Mouse (Mus musculus) embryonic facial prominence, embryonic 15.5 days (tissue): ENCODE data around the gene Mb. TPM values are rescaled to one million over a fixed set of nuclear protein-coding genes. Genes with fewer than 3 reads are reported as not detected.

Source experiments
- ATAC-seq: fragments of 200-750 bp; cut with Nextera tagmentation; 2 replicates; pipeline ENCODE4 v1.8.0; 2017; ENCODE audit warnings: low read depth, moderate TSS enrichment; ENCODE audit not compliant: insufficient number of reproducible peaks, low FRiP score, low TSS enrichment
- H3K27ac ChIP-seq: fragments of 300-500 bp; sonication (generic); replicated peaks from 2 replicates; pipeline ENCODE4 v1.5.1; 2015; ENCODE audit warnings: mild to moderate bottlenecking, inconsistent platforms
- H3K27me3 ChIP-seq: fragments of 300-500 bp; sonication (generic); 2 replicates; pipeline ENCODE4 v1.6.1; 2015; ENCODE audit warnings: inconsistent platforms
- H3K36me3 ChIP-seq: fragments of 300-500 bp; sonication (generic); 2 replicates; pipeline ENCODE4 v1.6.1; 2015; ENCODE audit warnings: mild to moderate bottlenecking, inconsistent platforms
- H3K4me1 ChIP-seq: fragments of 300-500 bp; sonication (generic); 2 replicates; pipeline ENCODE4 v1.6.1; 2015; ENCODE audit warnings: inconsistent platforms
- H3K4me2 ChIP-seq: fragments of 300-500 bp; sonication (generic); replicated peaks from 2 replicates; pipeline ENCODE4 v1.6.1; 2015; ENCODE audit warnings: mild to moderate bottlenecking, inconsistent platforms
- H3K4me3 ChIP-seq: fragments of 300-500 bp; sonication (generic); replicated peaks from 2 replicates; pipeline ENCODE4 v1.5.1; 2015; ENCODE audit warnings: mild to moderate bottlenecking, inconsistent platforms
- H3K9ac ChIP-seq: fragments of 300-500 bp; sonication (generic); 2 replicates; pipeline ENCODE4 v1.6.1; 2015; ENCODE audit warnings: inconsistent platforms
- H3K9me3 ChIP-seq: fragments of 300-500 bp; sonication (generic); replicated peaks from 2 replicates; pipeline ENCODE4 v1.6.1; 2016; ENCODE audit warnings: inconsistent platforms
- WGBS: fragments of 180-500 bp; shearing (Covaris S2); methylation state at CpG from one replicate; pipeline ENCODE4 v1.1.7; 2015; 5-methylcytosine and 5-hydroxymethylcytosine counted together
- polyA plus RNA-seq: library from polyadenylated mRNA; unstranded; fragments of >200 nt; fragmentation: Nextera tagmentation; extraction: Ambion mirVana; gene quantifications from 2 replicates; pipeline ENCODE4 v1.2.1, GENCODE M21; 2015

Gene Mb
- polyA plus RNA-seq, 1 experiment from 2014 or later: 5.8 TPM

DNA sequence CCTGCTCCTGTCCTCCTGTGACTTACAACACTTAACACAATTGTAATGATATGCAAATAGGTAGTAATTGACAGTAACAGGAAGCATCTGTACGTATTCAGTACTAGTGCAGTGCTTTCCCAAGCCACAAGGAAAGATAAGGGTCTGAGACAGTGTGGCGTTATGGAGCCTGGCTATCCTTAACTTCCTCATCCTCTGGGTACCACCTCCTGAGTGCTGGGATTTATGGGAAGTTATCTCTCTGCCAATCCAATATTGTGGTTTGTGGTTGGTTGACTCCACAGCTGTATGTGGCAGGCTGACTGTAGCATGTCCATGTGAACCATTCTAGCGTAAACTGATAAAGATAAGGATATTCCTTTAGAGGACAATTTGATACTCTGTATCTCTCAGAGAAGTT is 9.7 kb downstream of the Mb start:
- peaks cover 53% of the 10 kb centered on the region for H3K4me1 ChIP-seq
- no peak overlapping the region for H3K9ac ChIP-seq
- H3K36me3 ChIP-seq: no peaks in the 10 kb centered on the region
- H3K27ac ChIP-seq: peak overlapping the region; percentile 60; the same call in 1 of the 2 replicates
- no peaks in the 10 kb centered on the region for H3K27me3 ChIP-seq
- WGBS: 53% methylated on average over 3 of the region's 3 CpGs
- H3K4me2 ChIP-seq: no peak overlapping the region
- ATAC-seq: no peak
- H3K4me3 ChIP-seq: no peak overlapping the region
- no peaks in the 10 kb centered on the region for H3K9me3 ChIP-seq

DNA sequence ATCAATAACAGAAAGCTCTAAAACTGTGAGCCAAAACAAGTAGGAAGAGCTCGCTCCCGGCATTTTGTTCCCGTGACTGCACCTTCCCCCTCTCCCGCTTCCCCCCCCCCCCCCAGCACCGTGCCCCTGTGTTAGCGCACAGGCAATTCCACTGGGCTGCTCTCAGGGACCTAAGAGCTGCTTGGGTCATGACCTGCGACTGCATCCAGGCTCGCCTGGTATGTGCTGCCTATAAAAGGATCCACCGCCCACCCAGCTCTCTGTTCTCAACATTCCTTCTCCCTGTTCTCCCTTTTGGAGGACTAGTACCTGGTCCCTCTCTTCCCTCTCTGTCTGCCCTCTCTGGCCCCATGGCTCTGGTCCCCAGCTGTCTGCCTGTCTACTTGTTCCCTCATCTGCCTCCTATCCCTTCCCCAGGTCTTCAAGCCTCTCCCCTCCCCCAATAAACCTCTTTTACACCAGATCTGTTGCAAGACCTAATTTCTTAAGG is 11.2 kb downstream of the Mb start:
- Histone ChIP-seq H3K4me3 (no peak overlapping the region), H3K9me3 (no peaks in the 10 kb centered on the region), H3K36me3 (no peaks in the 10 kb centered on the region), H3K27me3 (no peaks in the 10 kb centered on the region), H3K9ac (no peak overlapping the region), H3K4me1 (peaks cover 54% of the 10 kb centered on the region), H3K4me2 (no peak overlapping the region), H3K27ac (peak overlapping the region; percentile 44; the same call in 1 of the 2 replicates)
- WGBS: 68% methylated on average over 8 of the region's 9 CpGs
- ATAC-seq: no peak

- no peak overlapping the region for H3K4me3 ChIP-seq
- H3K27ac ChIP-seq: peak overlapping the region; percentile 97
- peak overlapping the region; percentile 6; the same call in 1 of the 2 replicates for H3K4me2 ChIP-seq
- H3K9me3 ChIP-seq: no peaks in the 10 kb centered on the region
- H3K4me1 ChIP-seq: peaks cover 58% of the 10 kb centered on the region
- no peak overlapping the region for H3K9ac ChIP-seq
- WGBS: 7% methylated on average over 11 of the region's 11 CpGs
- peak; percentile 89 for ATAC-seq
- no peaks in the 10 kb centered on the region for H3K36me3 ChIP-seq
- no peaks in the 10 kb centered on the region for H3K27me3 ChIP-seq
Observed at GRCm38 (mm10) chr15:77037278-77038161, 12.9 kb downstream of the Mb start.

DNA sequence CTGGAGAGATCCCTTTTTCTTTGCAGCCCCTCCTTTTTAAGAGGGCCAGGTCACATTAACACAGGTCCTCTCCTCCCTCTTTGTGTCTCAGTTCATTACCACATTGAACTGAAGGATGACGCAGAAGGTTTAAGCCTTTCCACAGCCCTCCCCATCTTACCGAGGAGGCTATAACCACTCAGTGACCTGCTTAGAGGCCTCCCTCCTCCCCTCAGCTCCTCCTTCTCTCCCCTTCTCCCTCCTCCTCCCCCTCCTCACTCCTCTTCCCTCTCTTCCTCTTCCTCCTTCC is 13.5 kb downstream of the Mb start:
- H3K36me3 ChIP-seq: no peaks in the 10 kb centered on the region

GRCm38 (mm10) chr15:77036320-77036988 is 14.0 kb downstream of the Mb start:
- WGBS: 47% methylated on average over 11 of the region's 11 CpGs
- no peaks in the 10 kb centered on the region for H3K27me3 ChIP-seq
- no peaks in the 10 kb centered on the region for H3K36me3 ChIP-seq
- no peak overlapping the region for H3K4me3 ChIP-seq
- ATAC-seq: peak; percentile 81
- peaks cover 58% of the 10 kb centered on the region for H3K4me1 ChIP-seq
- H3K9me3 ChIP-seq: no peaks in the 10 kb centered on the region
- peak overlapping the region; percentile 97 for H3K27ac ChIP-seq
- no peak overlapping the region for H3K9ac ChIP-seq
- H3K4me2 ChIP-seq: peak overlapping the region; percentile 6; the same call in 1 of the 2 replicates

More for the DNA sequence above, 13.5 kb downstream of the Mb start:
- Histone ChIP-seq H3K9ac (no peak overlapping the region), H3K4me2 (no peak overlapping the region; the same call in 1 of the 2 replicates), H3K27ac (peak overlapping the region; percentile 97), H3K4me1 (peaks cover 58% of the 10 kb centered on the region), H3K9me3 (no peaks in the 10 kb centered on the region), H3K4me3 (no peak overlapping the region), H3K27me3 (no peaks in the 10 kb centered on the region)
- WGBS: 15% methylated on average over 2 of the region's 2 CpGs
- peak; percentile 35; the same call in 1 of the 2 replicates for ATAC-seq

DNA sequence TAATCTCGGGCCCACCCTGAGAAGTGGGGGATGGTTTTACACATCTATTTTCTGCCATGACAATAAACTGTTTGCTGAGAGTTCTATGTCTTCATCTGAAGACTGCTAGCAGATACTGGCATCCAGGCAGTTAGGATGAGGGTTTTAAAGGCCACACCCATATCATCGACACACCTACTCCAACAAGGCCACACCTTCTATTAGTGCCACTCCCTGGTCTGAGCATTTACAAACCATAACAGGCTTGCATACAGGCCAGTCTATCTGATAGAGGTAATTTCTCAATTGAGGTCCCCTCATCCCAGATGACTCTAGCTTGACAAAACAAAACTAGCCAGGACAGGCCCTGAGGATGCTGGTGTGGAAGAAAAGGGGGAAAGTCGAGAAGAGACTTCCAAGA is 14.8 kb downstream of the Mb start:
- 76% methylated on average over 3 of the region's 3 CpGs for WGBS
- no peak overlapping the region for H3K9ac ChIP-seq
- no peak for ATAC-seq
- peaks cover 55% of the 10 kb centered on the region for H3K4me1 ChIP-seq
- peak overlapping the region; percentile 97 for H3K27ac ChIP-seq
- no peaks in the 10 kb centered on the region for H3K9me3 ChIP-seq
- no peaks in the 10 kb centered on the region for H3K36me3 ChIP-seq
- no peak overlapping the region for H3K4me2 ChIP-seq
- H3K4me3 ChIP-seq: no peak overlapping the region
- H3K27me3 ChIP-seq: no peaks in the 10 kb centered on the region

DNA sequence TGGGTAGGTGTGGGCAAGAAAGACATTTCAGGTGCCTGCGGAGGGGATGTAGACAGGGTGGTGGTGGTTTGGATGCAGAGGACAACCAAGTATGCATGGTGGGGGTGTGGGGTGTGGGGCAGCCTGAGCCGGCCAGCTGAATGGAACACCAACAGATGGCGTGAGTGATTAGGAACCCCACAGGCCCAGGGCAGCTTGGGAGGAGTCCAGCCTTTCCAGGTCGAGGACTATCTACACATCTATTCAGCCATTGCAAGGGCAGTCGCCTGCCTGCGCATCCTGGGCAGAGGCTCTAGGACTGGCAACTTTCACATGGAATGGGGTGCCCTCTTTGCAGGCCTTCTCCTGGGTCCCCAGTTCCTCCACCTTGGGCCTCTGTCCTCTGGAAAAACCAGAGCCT is 15.9 kb downstream of the Mb start:
- Histone ChIP-seq H3K36me3 (no peaks in the 10 kb centered on the region), H3K27me3 (no peaks in the 10 kb centered on the region), H3K4me3 (no peak overlapping the region), H3K4me1 (peaks cover 48% of the 10 kb centered on the region), H3K9ac (no peak overlapping the region), H3K9me3 (no peaks in the 10 kb centered on the region), H3K4me2 (no peak overlapping the region), H3K27ac (no peak overlapping the region)
- ATAC-seq: no peak
- 79% methylated on average over 6 of the region's 6 CpGs for WGBS

DNA sequence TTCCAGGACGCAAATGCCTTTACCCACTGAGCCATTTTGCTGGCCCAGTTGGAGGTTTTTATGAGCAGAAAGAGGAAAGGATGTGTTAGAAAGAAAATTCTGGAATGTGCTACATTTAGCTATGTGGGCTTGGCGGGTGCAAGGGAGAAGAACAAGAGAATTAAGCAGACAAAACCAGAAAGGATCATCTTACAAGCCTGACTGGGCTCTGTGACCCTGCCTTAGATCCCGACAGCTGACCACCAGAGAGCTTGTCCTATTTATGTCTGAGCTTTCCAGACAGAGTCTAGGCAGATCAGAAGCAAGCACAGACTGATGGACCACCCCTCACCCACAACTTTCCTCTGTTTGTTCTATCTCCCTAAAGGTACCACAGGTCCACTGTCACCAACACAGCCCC is 19.2 kb downstream of the Mb start:
- Histone ChIP-seq H3K27me3 (no peaks in the 10 kb centered on the region), H3K4me3 (no peak overlapping the region), H3K9me3 (no peaks in the 10 kb centered on the region), H3K4me2 (no peak overlapping the region), H3K4me1 (peaks cover 40% of the 10 kb centered on the region), H3K27ac (0 out of 2 replicates have a peak overlapping the region, but pooled peaks have one; percentile 23), H3K36me3 (no peaks in the 10 kb centered on the region), H3K9ac (no peak overlapping the region)
- WGBS: 48% methylated on average over 3 of the region's 3 CpGs
- no peak for ATAC-seq

- Histone ChIP-seq H3K9ac (no peak overlapping the region), H3K4me2 (peak overlapping the region; percentile 21; the same call in 1 of the 2 replicates), H3K4me1 (peaks cover 34% of the 10 kb centered on the region), H3K36me3 (no peaks in the 10 kb centered on the region), H3K27me3 (no peaks in the 10 kb centered on the region), H3K9me3 (no peaks in the 10 kb centered on the region), H3K27ac (peak overlapping the region; percentile 84), H3K4me3 (peak overlapping the region; percentile 13)
- 27% methylated on average over 7 of the region's 7 CpGs for WGBS
- peak; percentile 82 for ATAC-seq
Observed at GRCm38 (mm10) chr15:77029331-77029991, 21.0 kb downstream of the Mb start.

GRCm38 (mm10) chr15:77027675-77028074 is 22.8 kb downstream of the Mb start:
- 55% methylated on average over 6 of the region's 6 CpGs for WGBS
- Histone ChIP-seq H3K4me3 (no peak overlapping the region), H3K9ac (no peak overlapping the region), H3K4me1 (peaks cover 30% of the 10 kb centered on the region), H3K27ac (peak overlapping the region; percentile 7; the same call in 1 of the 2 replicates), H3K9me3 (no peaks in the 10 kb centered on the region), H3K27me3 (no peaks in the 10 kb centered on the region), H3K4me2 (no peak overlapping the region), H3K36me3 (no peaks in the 10 kb centered on the region)
- no peak for ATAC-seq

GRCm38 (mm10) chr15:77027117-77027516 is 23.4 kb downstream of the Mb start:
- Histone ChIP-seq H3K36me3 (no peaks in the 10 kb centered on the region), H3K4me3 (no peak overlapping the region), H3K4me2 (no peak overlapping the region), H3K9me3 (no peaks in the 10 kb centered on the region), H3K27ac (no peak overlapping the region), H3K27me3 (no peaks in the 10 kb centered on the region), H3K9ac (no peak overlapping the region), H3K4me1 (peaks cover 31% of the 10 kb centered on the region)
- no peak for ATAC-seq
- WGBS: 92% methylated on average over 3 of the region's 3 CpGs
